In the genomic region with DNA sequence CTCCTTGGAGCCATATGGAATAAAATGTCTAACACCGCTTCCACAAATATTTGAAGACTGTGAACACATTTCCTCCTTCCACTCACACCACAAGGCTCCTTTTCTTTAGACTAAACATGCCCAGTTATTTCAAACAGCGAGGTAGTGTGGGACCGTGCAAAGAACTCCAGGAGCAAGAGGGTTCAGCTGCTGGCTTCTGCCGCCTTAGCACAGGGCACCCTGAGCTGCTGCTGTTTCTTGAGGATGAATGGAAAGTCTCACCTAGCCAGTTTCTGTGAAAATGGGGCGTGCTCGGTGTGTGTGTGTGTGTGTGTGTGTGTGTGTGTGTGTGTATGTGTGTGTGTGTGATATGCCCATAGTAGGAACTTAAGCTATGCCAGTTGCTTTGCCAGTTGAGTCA, we compare ENCODE assay signal across 8 mouse cellular contexts. TPM values are rescaled to one million over a fixed set of nuclear protein-coding genes. Genes with fewer than 3 reads are reported as not detected.
DNase-seq lines count a peak whose midpoint lies in the region; ATAC-seq lines count a peak whose summit lies in the region.
"Had no signal": no experiment of that assay in that cellular context is flagged by ENCODE, and none has a peak within 500 bp of the region (broad histone marks: within the 10 kb centered on the region; RNA-seq: fewer than 3 reads in every experiment).

No protein-coding gene starts in this region.

- no peak overlapping the region for H3K9ac ChIP-seq in hindbrain, embryonic 16.5 days (ENCODE audit: low read depth, low read length)
- no peak overlapping the region for H3K9ac ChIP-seq in intestine, embryonic 16.5 days (ENCODE audit: low read depth, low read length)

- intact Hi-C loops in left cerebral cortex, postnatal 4 days (cut with DNase I), result no loop called here

- peaks cover 14% of the 10 kb centered on the region for H3K36me3 ChIP-seq in hindbrain, embryonic 10.5 days
- no peaks in the 10 kb centered on the region for H3K36me3 ChIP-seq in hindbrain, embryonic 16.5 days (ENCODE audit: control insufficient read depth, insufficient read depth, low read length)
- H3K36me3 ChIP-seq in intestine, embryonic 16.5 days (ENCODE audit: control insufficient read depth, insufficient read depth, low read length), result 0 out of 2 replicates have a peak, but pooled peaks cover 3% of the 10 kb centered on the region

- H3K4me2 ChIP-seq in hindbrain, embryonic 16.5 days (ENCODE audit: low read length), result no peak overlapping the region
- no peak overlapping the region for H3K4me2 ChIP-seq in intestine, embryonic 16.5 days (ENCODE audit: low read depth, low read length)

- DNase-seq in hindbrain, embryonic 10.5 days (ENCODE audit: low spot score), result no peak
- peak; percentile 12 for DNase-seq in retina, postnatal 1 day
- DNase-seq in retina, embryonic 14.5 days (ENCODE audit: low spot score), result no peak
- DNase-seq in left cerebral cortex, postnatal 4 days, result no peak
- DNase-seq in cerebellum, adult 11 months, result no peak
- DNase-seq: gastrocnemius, adult 2 months had no signal

- peaks cover 47% of the 10 kb centered on the region for H3K4me1 ChIP-seq in hindbrain, embryonic 10.5 days (replicated peaks)
- H3K4me1 ChIP-seq in hindbrain, embryonic 16.5 days (ENCODE audit: control insufficient read depth, insufficient read depth, low read depth, low read length), result no peaks in the 10 kb centered on the region
- peaks cover 5% of the 10 kb centered on the region; the same call in 1 of the 2 replicates for H3K4me1 ChIP-seq in intestine, embryonic 16.5 days (ENCODE audit: control insufficient read depth, insufficient read depth, low read length)

- no peaks in the 10 kb centered on the region for H3K27me3 ChIP-seq in hindbrain, embryonic 10.5 days (ENCODE audit: insufficient read depth, poor library complexity, severe bottlenecking)
- H3K27me3 ChIP-seq in hindbrain, embryonic 16.5 days (replicated peaks; ENCODE audit: control insufficient read depth, insufficient read depth, low read length), result no peaks in the 10 kb centered on the region
- H3K27me3 ChIP-seq in intestine, embryonic 16.5 days (replicated peaks; ENCODE audit: control insufficient read depth, insufficient read depth, low read length), result no peaks in the 10 kb centered on the region

- H3K27ac ChIP-seq in hindbrain, embryonic 10.5 days, result peak overlapping the region; percentile 93
- no peak overlapping the region for H3K27ac ChIP-seq in hindbrain, embryonic 16.5 days (ENCODE audit: low read depth, low read length)
- H3K27ac ChIP-seq in intestine, embryonic 16.5 days (ENCODE audit: low read length), result 0 out of 2 replicates have a peak overlapping the region, but pooled peaks have one; percentile 1
- H3K27ac ChIP-seq: gastrocnemius, adult 2 months had no signal

- peak overlapping the region; percentile 48 for H3K4me3 ChIP-seq in hindbrain, embryonic 10.5 days
- H3K4me3 ChIP-seq in hindbrain, embryonic 16.5 days (ENCODE audit: low read length), result no peak overlapping the region
- no peak overlapping the region for H3K4me3 ChIP-seq in intestine, embryonic 16.5 days (ENCODE audit: low read length)

- ATAC-seq in hindbrain, embryonic 16.5 days, result no peak
- no peak for ATAC-seq in intestine, embryonic 16.5 days

- H3K9me3 ChIP-seq in hindbrain, embryonic 10.5 days, result peaks cover 46% of the 10 kb centered on the region
- H3K9me3 ChIP-seq in hindbrain, embryonic 16.5 days (ENCODE audit: control insufficient read depth, low read length), result peaks cover 34% of the 10 kb centered on the region
- peaks cover 28% of the 10 kb centered on the region for H3K9me3 ChIP-seq in intestine, embryonic 16.5 days (ENCODE audit: control insufficient read depth, low read length)

- WGBS in hindbrain, embryonic 10.5 days, result 57% methylated on average over 6 of the region's 6 CpGs
- WGBS in hindbrain, embryonic 16.5 days, result 71% methylated on average over 6 of the region's 6 CpGs
- WGBS in intestine, embryonic 16.5 days, result 59% methylated on average over 6 of the region's 6 CpGs

RNA-seq across cellular contexts. Expression of a gene that starts 11.1 kb away (rescaled TPM):
- 1,257 and 1,613 TPM in 2 replicates for polyA plus RNA-seq in hindbrain, embryonic 10.5 days (2016; fragmentation: Nextera tagmentation; extraction: Ambion mirVana)
- polyA plus RNA-seq in hindbrain, embryonic 16.5 days (2015; fragmentation: Nextera tagmentation; extraction: Ambion mirVana), result 303 and 331 TPM in 2 replicates
- polyA plus RNA-seq in intestine, embryonic 16.5 days (2015; fragmentation: Nextera tagmentation; extraction: Ambion mirVana), result 558 and 560 TPM in 2 replicates
- total RNA-seq in left cerebral cortex, postnatal 4 days (2021), result 100 to 1,000 TPM; 104 to 155 TPM

RNA-seq across cellular contexts. Expression of a gene that starts 40.9 kb away (rescaled TPM):
- polyA plus RNA-seq in hindbrain, embryonic 10.5 days (2016; fragmentation: Nextera tagmentation; extraction: Ambion mirVana), result 16.0 and 19.0 TPM in 2 replicates
- 10.4 and 14.1 TPM in 2 replicates for polyA plus RNA-seq in hindbrain, embryonic 16.5 days (2015; fragmentation: Nextera tagmentation; extraction: Ambion mirVana)
- 6.2 and 6.6 TPM in 2 replicates for polyA plus RNA-seq in intestine, embryonic 16.5 days (2015; fragmentation: Nextera tagmentation; extraction: Ambion mirVana)
- 10 to 100 TPM in 1 of 2 experiments, 1 to 10 TPM in 1; 7.4 to 10.9 TPM for total RNA-seq in left cerebral cortex, postnatal 4 days (2021)
